Mouse (Mus musculus): ENCODE results near the gene Igfbp7. TPM values are rescaled to one million over a fixed set of nuclear protein-coding genes. Genes with fewer than 3 reads are reported as not detected.

Gene Igfbp7
- polyA plus RNA-seq, 1 experiment from 2014 or later: 47.9 TPM

- H3K4me1 ChIP-seq: no peaks in the 10 kb centered on the region
- no peak for ATAC-seq
- WGBS: 87% methylated on average over 6 of the region's 6 CpGs
- H3K27ac ChIP-seq: no peak overlapping the region
- H3K4me3 ChIP-seq: no peak overlapping the region
- H3K27me3 ChIP-seq: no peaks in the 10 kb centered on the region
- no peak overlapping the region for H3K4me2 ChIP-seq
- H3K9ac ChIP-seq: no peak overlapping the region
- no peaks in the 10 kb centered on the region for H3K9me3 ChIP-seq (replicated peaks)
- H3K36me3 ChIP-seq (ENCODE audit: poor library complexity, severe bottlenecking): no peaks in the 10 kb centered on the region
Observed at GRCm38 (mm10) chr5:77385900-77386595, 21.8 kb downstream of the Igfbp7 start.

GRCm38 (mm10) chr5:77385221-77385620, 22.6 kb downstream of the Igfbp7 start:
- no peak overlapping the region for H3K27ac ChIP-seq
- ATAC-seq: no peak
- H3K4me1 ChIP-seq: no peaks in the 10 kb centered on the region
- no peak overlapping the region for H3K4me2 ChIP-seq
- no peaks in the 10 kb centered on the region for H3K36me3 ChIP-seq (ENCODE audit: poor library complexity, severe bottlenecking)
- no peak overlapping the region for H3K4me3 ChIP-seq
- H3K9me3 ChIP-seq (replicated peaks): no peaks in the 10 kb centered on the region
- 90% methylated on average over 5 of the region's 5 CpGs for WGBS
- no peak overlapping the region for H3K9ac ChIP-seq
- no peaks in the 10 kb centered on the region for H3K27me3 ChIP-seq

GRCm38 (mm10) chr5:77384724-77385123, 23.1 kb downstream of the Igfbp7 start:
- no peak overlapping the region for H3K27ac ChIP-seq
- H3K36me3 ChIP-seq (ENCODE audit: poor library complexity, severe bottlenecking): no peaks in the 10 kb centered on the region
- no peaks in the 10 kb centered on the region for H3K9me3 ChIP-seq (replicated peaks)
- no peak overlapping the region for H3K9ac ChIP-seq
- H3K4me1 ChIP-seq: no peaks in the 10 kb centered on the region
- WGBS: 65% methylated on average over 9 of the region's 9 CpGs
- ATAC-seq: no peak
- no peak overlapping the region for H3K4me2 ChIP-seq
- H3K27me3 ChIP-seq: no peaks in the 10 kb centered on the region
- no peak overlapping the region for H3K4me3 ChIP-seq

GRCm38 (mm10) chr5:77383799-77384554, 23.9 kb downstream of the Igfbp7 start:
- 91% methylated on average over 5 of the region's 5 CpGs for WGBS
- Histone ChIP-seq H3K9me3 (replicated peaks) (no peaks in the 10 kb centered on the region), H3K27me3 (no peaks in the 10 kb centered on the region), H3K27ac (no peak overlapping the region), H3K4me2 (no peak overlapping the region), H3K36me3 (ENCODE audit: poor library complexity, severe bottlenecking) (no peaks in the 10 kb centered on the region), H3K4me3 (no peak overlapping the region), H3K4me1 (no peaks in the 10 kb centered on the region), H3K9ac (no peak overlapping the region)
- ATAC-seq: no peak

- Histone ChIP-seq H3K9ac (no peak overlapping the region), H3K4me3 (no peak overlapping the region), H3K27me3 (no peaks in the 10 kb centered on the region), H3K9me3 (replicated peaks) (no peaks in the 10 kb centered on the region), H3K4me1 (no peaks in the 10 kb centered on the region), H3K36me3 (ENCODE audit: poor library complexity, severe bottlenecking) (no peaks in the 10 kb centered on the region), H3K4me2 (no peak overlapping the region), H3K27ac (no peak overlapping the region)
- no peak for ATAC-seq
- 64% methylated on average over 5 of the region's 5 CpGs for WGBS
Observed at GRCm38 (mm10) chr5:77381686-77382085, 26.2 kb downstream of the Igfbp7 start.

- 92% methylated on average over 7 of the region's 7 CpGs for WGBS
- H3K4me2 ChIP-seq: no peak overlapping the region
- no peak overlapping the region for H3K27ac ChIP-seq
- H3K9ac ChIP-seq: no peak overlapping the region
- no peaks in the 10 kb centered on the region for H3K4me1 ChIP-seq
- H3K36me3 ChIP-seq (ENCODE audit: poor library complexity, severe bottlenecking): no peaks in the 10 kb centered on the region
- ATAC-seq: no peak
- no peak overlapping the region for H3K4me3 ChIP-seq
- H3K27me3 ChIP-seq: no peaks in the 10 kb centered on the region
- H3K9me3 ChIP-seq (replicated peaks): no peaks in the 10 kb centered on the region
Observed at GRCm38 (mm10) chr5:77381283-77381682, 26.6 kb downstream of the Igfbp7 start.

- Histone ChIP-seq H3K4me3 (no peak overlapping the region), H3K4me1 (no peaks in the 10 kb centered on the region), H3K9me3 (replicated peaks) (no peaks in the 10 kb centered on the region), H3K36me3 (ENCODE audit: poor library complexity, severe bottlenecking) (no peaks in the 10 kb centered on the region), H3K4me2 (no peak overlapping the region), H3K27me3 (no peaks in the 10 kb centered on the region), H3K9ac (no peak overlapping the region), H3K27ac (no peak overlapping the region)
- no peak for ATAC-seq
- 87% methylated on average over 17 of the region's 17 CpGs for WGBS
Observed at GRCm38 (mm10) chr5:77380321-77380901, 27.4 kb downstream of the Igfbp7 start.

- Histone ChIP-seq H3K27me3 (no peaks in the 10 kb centered on the region), H3K4me2 (no peak overlapping the region), H3K9me3 (replicated peaks) (no peaks in the 10 kb centered on the region), H3K4me3 (no peak overlapping the region), H3K27ac (no peak overlapping the region), H3K4me1 (no peaks in the 10 kb centered on the region), H3K36me3 (ENCODE audit: poor library complexity, severe bottlenecking) (no peaks in the 10 kb centered on the region), H3K9ac (no peak overlapping the region)
- ATAC-seq: no peak
- WGBS: 80% methylated on average over 14 of the region's 14 CpGs
Observed at GRCm38 (mm10) chr5:77379434-77380135, 28.3 kb downstream of the Igfbp7 start.

GRCm38 (mm10) chr5:77378027-77378426, 29.8 kb downstream of the Igfbp7 start:
- Histone ChIP-seq H3K27me3 (no peaks in the 10 kb centered on the region), H3K27ac (no peak overlapping the region), H3K4me1 (no peaks in the 10 kb centered on the region), H3K4me3 (no peak overlapping the region), H3K9me3 (replicated peaks) (no peaks in the 10 kb centered on the region), H3K9ac (no peak overlapping the region), H3K4me2 (no peak overlapping the region), H3K36me3 (ENCODE audit: poor library complexity, severe bottlenecking) (no peaks in the 10 kb centered on the region)
- ATAC-seq: no peak
- 97% methylated on average over 3 of the region's 3 CpGs for WGBS

GRCm38 (mm10) chr5:77375546-77375945, 32.3 kb downstream of the Igfbp7 start:
- Histone ChIP-seq H3K9ac (no peak overlapping the region), H3K4me2 (no peak overlapping the region), H3K4me3 (no peak overlapping the region), H3K9me3 (replicated peaks) (no peaks in the 10 kb centered on the region), H3K4me1 (no peaks in the 10 kb centered on the region), H3K36me3 (ENCODE audit: poor library complexity, severe bottlenecking) (no peaks in the 10 kb centered on the region), H3K27me3 (no peaks in the 10 kb centered on the region), H3K27ac (no peak overlapping the region)
- ATAC-seq: no peak
- 66% methylated on average over 4 of the region's 4 CpGs for WGBS

GRCm38 (mm10) chr5:77374945-77375344, 32.9 kb downstream of the Igfbp7 start:
- Histone ChIP-seq H3K4me2 (no peak overlapping the region), H3K27me3 (no peaks in the 10 kb centered on the region), H3K4me1 (no peaks in the 10 kb centered on the region), H3K9me3 (replicated peaks) (no peaks in the 10 kb centered on the region), H3K9ac (no peak overlapping the region), H3K4me3 (no peak overlapping the region), H3K27ac (no peak overlapping the region), H3K36me3 (ENCODE audit: poor library complexity, severe bottlenecking) (no peaks in the 10 kb centered on the region)
- ATAC-seq: no peak
- WGBS: 79% methylated on average over 3 of the region's 3 CpGs

- Histone ChIP-seq H3K4me3 (no peak overlapping the region), H3K9me3 (replicated peaks) (no peaks in the 10 kb centered on the region), H3K36me3 (ENCODE audit: poor library complexity, severe bottlenecking) (no peaks in the 10 kb centered on the region), H3K9ac (no peak overlapping the region), H3K4me1 (0 out of 2 replicates have a peak, but pooled peaks cover 8% of the 10 kb centered on the region), H3K4me2 (no peak overlapping the region), H3K27me3 (no peaks in the 10 kb centered on the region), H3K27ac (no peak overlapping the region)
- no peak for ATAC-seq
- WGBS: 74% methylated on average over 6 of the region's 6 CpGs
Observed at GRCm38 (mm10) chr5:77372778-77373177, 35.1 kb downstream of the Igfbp7 start.
